Mouse (Mus musculus): ENCODE data around the gene Rhbdd1. TPM values are rescaled to one million over a fixed set of nuclear protein-coding genes. Genes with fewer than 3 reads are reported as not detected.

The Rhbdd1 gene
- 18.8 TPM for polyA plus RNA-seq (2014; fragmentation: Illumina TruSeq; extraction: RNeasy Lipid Tissue Mini Kit (QIAGEN cat#74804); ENCODE audit: low read depth, low replicate concordance)

DNA sequence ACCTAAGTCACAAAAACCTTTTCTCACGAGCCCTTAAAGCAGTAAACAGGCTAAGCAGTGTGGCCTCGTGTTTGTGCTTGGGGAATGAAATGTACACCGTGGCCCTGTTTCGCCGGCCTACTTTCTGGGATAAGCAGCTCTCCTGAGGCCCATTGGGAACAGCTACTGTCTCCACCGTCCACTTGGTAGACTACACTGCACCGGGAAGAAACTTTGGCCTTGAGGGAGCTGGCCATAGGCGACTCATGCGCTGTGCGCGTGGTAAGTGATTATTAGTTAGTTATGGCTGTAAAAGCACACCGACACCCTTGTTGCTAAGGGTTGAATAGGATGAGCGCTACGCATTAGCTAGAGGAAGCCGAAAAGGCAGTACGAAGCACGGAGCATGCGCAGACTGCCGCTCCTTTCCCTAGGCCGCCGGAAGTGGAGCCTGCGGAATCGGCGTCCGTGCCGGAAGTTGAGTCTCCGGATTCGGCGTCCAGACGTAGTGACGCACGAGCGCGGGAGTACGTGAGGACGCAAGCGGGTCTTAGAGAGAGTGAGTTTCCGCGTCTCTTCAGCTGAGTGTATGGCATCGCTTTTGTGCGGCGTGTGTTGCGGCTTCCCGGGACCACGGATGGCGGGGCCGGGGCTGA is at the start of gene Rhbdd1:
TSS of gene Rhbdd1 (plus strand) at position 342 of the 635 bp plus-strand sequence.

DNA sequence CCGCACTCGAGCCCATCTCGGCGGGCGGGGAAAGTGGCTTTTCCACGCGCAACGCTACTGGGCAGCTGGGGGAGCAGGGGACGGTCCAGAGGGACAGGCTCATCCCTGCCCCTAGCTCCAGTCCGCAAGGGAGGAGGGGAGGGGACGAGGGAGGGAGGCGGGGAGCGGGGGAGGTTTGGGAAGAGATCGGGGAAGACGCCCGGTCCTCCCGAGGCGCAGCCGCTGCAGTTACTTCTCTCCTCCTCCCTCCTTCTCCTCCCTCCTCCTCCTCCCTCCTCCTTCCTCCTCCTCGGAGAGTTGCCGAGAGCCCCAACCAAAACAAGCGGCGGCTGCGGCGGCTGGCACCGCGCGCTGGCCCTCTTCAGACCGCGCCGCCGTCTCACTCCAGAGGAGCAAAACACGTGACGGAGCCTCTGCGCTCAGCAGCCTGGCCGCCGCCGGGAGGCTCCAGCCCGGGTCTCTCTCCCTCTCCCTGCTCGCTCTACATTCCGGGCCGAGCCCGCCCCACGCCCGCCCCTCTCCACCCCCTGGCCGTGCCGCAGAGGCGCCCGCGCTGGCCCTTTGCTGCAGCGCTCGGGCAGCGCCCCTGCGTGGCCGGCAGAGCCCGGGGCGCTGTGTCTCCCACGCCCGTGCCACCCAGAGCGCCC is 25.0 kb upstream of the Rhbdd1 start, which contains the start of gene Irs1:
TSS of gene Irs1 (minus strand) at position 266 of the 647 bp plus-strand sequence.

Other genes with a start within 250 kb of the Rhbdd1 start
- not detected for gene Gm9747, start 83.3 kb upstream of the Rhbdd1 start, polyA plus RNA-seq (2014; fragmentation: Illumina TruSeq; extraction: RNeasy Lipid Tissue Mini Kit (QIAGEN cat#74804); ENCODE audit: low read depth, low replicate concordance)
- gene Irs1, start 25.0 kb upstream of the Rhbdd1 start, polyA plus RNA-seq (2014; fragmentation: Illumina TruSeq; extraction: RNeasy Lipid Tissue Mini Kit (QIAGEN cat#74804); ENCODE audit: low read depth, low replicate concordance) = 12.7 TPM